In genomic region chr17:72043001-72043666, GRCm38 (mm10) we compare ENCODE assay signal across 10 mouse cellular contexts.
DNase-seq lines count a peak whose midpoint lies in the region; ATAC-seq and TF ChIP-seq lines count a peak whose summit lies in the region.
"Had no signal": no experiment of that assay in that cellular context is flagged by ENCODE, and none has a peak within 500 bp of the region (broad histone marks: within the 10 kb centered on the region; RNA-seq: fewer than 3 reads in every experiment).

No protein-coding gene starts in this region.

- no peaks in the 10 kb centered on the region for H3K79me2 ChIP-seq in heart, adult 2 months (replicated peaks; ENCODE audit: control insufficient read depth, insufficient read depth, low read length)

- no peaks in the 10 kb centered on the region for H3K27me3 ChIP-seq in heart, adult 2 months (ENCODE audit: control insufficient read depth, insufficient read depth, low read length)
- H3K27me3 ChIP-seq in heart, embryonic 10.5 days (ENCODE audit: insufficient read depth, poor library complexity, severe bottlenecking) = no peaks in the 10 kb centered on the region
- peaks cover 5% of the 10 kb centered on the region; the same call in 1 of the 2 replicates for H3K27me3 ChIP-seq in forebrain, embryonic 12.5 days
- H3K27me3 ChIP-seq: CH12.LX; embryonic facial prominence, embryonic 13.5 days had no signal

- no peak overlapping the region for H3K4me3 ChIP-seq in heart, adult 2 months
- no peak overlapping the region for H3K4me3 ChIP-seq in heart, embryonic 10.5 days
- H3K4me3 ChIP-seq in forebrain, embryonic 12.5 days (replicated peaks) = no peak overlapping the region
- H3K4me3 ChIP-seq: embryonic facial prominence, embryonic 13.5 days had no signal

- peak overlapping the region; percentile 10; the same call in 1 of the 2 replicates for H3K27ac ChIP-seq in heart, adult 2 months
- H3K27ac ChIP-seq in heart, embryonic 10.5 days = no peak overlapping the region
- peak overlapping the region; percentile 50; the same call in 1 of the 2 replicates for H3K27ac ChIP-seq in forebrain, embryonic 12.5 days
- H3K27ac ChIP-seq: embryonic facial prominence, embryonic 13.5 days had no signal

- intact Hi-C loops in heart, adult 2 months (cut with DNase I) = loop anchor here (5.0 kb wide), 1 partner anchor 46 kb away; no protein-coding TSS in a partner anchor
- intact Hi-C loops in heart, postnatal 10 days (cut with DNase I) = no loop called here

- 0 out of 2 replicates have a peak overlapping the region, but pooled peaks have one; percentile 10 for H3K4me2 ChIP-seq in forebrain, embryonic 12.5 days
- H3K4me2 ChIP-seq: embryonic facial prominence, embryonic 13.5 days had no signal

- H3K36me3 ChIP-seq in heart, adult 2 months (ENCODE audit: control insufficient read depth, insufficient read depth, low read length) = no peaks in the 10 kb centered on the region
- no peaks in the 10 kb centered on the region for H3K36me3 ChIP-seq in heart, embryonic 10.5 days
- H3K36me3 ChIP-seq in forebrain, embryonic 12.5 days (replicated peaks) = no peaks in the 10 kb centered on the region
- H3K36me3 ChIP-seq: embryonic facial prominence, embryonic 13.5 days had no signal

- TF ChIP-seq POLR2A in heart, adult 2 months (IDR thresholded peaks at IDR 0.05; ENCODE audit: insufficient read depth, low read depth, low read length) = no peak

- H3K9ac ChIP-seq in heart, adult 2 months (ENCODE audit: low read depth, low read length) = no peak overlapping the region
- no peak overlapping the region for H3K9ac ChIP-seq in forebrain, embryonic 12.5 days
- H3K9ac ChIP-seq: embryonic facial prominence, embryonic 13.5 days had no signal

- no peak for TF ChIP-seq CTCF in heart, adult 2 months (IDR thresholded peaks at IDR 0.05)

- 0 out of 2 replicates have a peak, but pooled peaks have one; percentile 53 for TF ChIP-seq EP300 in heart, adult 2 months (IDR thresholded peaks at IDR 0.05; ENCODE audit: insufficient read depth, low read depth, low read length)

- ATAC-seq in forebrain, embryonic 12.5 days (ENCODE audit: low FRiP score) = peak; percentile 56; the same call in 1 of the 2 replicates
- ATAC-seq in megakaryocyte progenitor cell, adult 5-6 weeks (replicated peaks; ENCODE audit: poor library complexity) = peak; percentile 84

- H3K4me1 ChIP-seq in heart, adult 2 months (ENCODE audit: control insufficient read depth, insufficient read depth, low read length) = peaks cover 1% of the 10 kb centered on the region; the same call in 1 of the 2 replicates
- no peaks in the 10 kb centered on the region for H3K4me1 ChIP-seq in heart, embryonic 10.5 days
- peaks cover 14% of the 10 kb centered on the region for H3K4me1 ChIP-seq in forebrain, embryonic 12.5 days
- H3K4me1 ChIP-seq: embryonic facial prominence, embryonic 13.5 days had no signal

- WGBS in heart, adult 2 months = 38% methylated on average over 9 of the region's 9 CpGs
- 78% methylated on average over 9 of the region's 9 CpGs for WGBS in heart, embryonic 10.5 days
- 37% methylated on average over 9 of the region's 9 CpGs for WGBS in forebrain, embryonic 12.5 days

- no peaks in the 10 kb centered on the region for H3K9me3 ChIP-seq in heart, embryonic 10.5 days
- no peaks in the 10 kb centered on the region for H3K9me3 ChIP-seq in forebrain, embryonic 12.5 days
- H3K9me3 ChIP-seq: embryonic facial prominence, embryonic 13.5 days had no signal

- DNase-seq in heart, adult 2 months = peak; percentile 41 to 75
- no peak for DNase-seq in heart, embryonic 10.5 days (ENCODE audit: low spot score)
- DNase-seq in heart, postnatal 10 days = peak; percentile 83 to 86
- peak; percentile 56 for DNase-seq in layer of hippocampus, adult 9-10 months (ENCODE audit: low spot score)
- no peak for DNase-seq in thymus, postnatal 14 days
- no peak for DNase-seq in embryo, embryonic 11 days

Comparison
In these comparisons a context has a peak if more than half of its experiments do, and no peak if none do; other contexts are left out.
1. DNase-seq: peak in heart, adult 2 months (2 of 2), heart, postnatal 10 days (2 of 2) and layer of hippocampus, adult 9-10 months (single experiment); none in heart, embryonic 10.5 days (single experiment), thymus, postnatal 14 days (single experiment) and embryo, embryonic 11 days (single experiment).